Mouse (Mus musculus) regulatory T cell (primary cell): ENCODE data around the gene Smlr1.

ENCODE experiments used
- in situ Hi-C: fragments of 300-600 bp; cut with MboI, MseI; formaldehyde crosslinking; loops from one replicate; pipeline ENCODE4 v1.15.1; 2025; ENCODE audit warnings: high pct_unique_total_duplicates

Smlr1 gene

DNA sequence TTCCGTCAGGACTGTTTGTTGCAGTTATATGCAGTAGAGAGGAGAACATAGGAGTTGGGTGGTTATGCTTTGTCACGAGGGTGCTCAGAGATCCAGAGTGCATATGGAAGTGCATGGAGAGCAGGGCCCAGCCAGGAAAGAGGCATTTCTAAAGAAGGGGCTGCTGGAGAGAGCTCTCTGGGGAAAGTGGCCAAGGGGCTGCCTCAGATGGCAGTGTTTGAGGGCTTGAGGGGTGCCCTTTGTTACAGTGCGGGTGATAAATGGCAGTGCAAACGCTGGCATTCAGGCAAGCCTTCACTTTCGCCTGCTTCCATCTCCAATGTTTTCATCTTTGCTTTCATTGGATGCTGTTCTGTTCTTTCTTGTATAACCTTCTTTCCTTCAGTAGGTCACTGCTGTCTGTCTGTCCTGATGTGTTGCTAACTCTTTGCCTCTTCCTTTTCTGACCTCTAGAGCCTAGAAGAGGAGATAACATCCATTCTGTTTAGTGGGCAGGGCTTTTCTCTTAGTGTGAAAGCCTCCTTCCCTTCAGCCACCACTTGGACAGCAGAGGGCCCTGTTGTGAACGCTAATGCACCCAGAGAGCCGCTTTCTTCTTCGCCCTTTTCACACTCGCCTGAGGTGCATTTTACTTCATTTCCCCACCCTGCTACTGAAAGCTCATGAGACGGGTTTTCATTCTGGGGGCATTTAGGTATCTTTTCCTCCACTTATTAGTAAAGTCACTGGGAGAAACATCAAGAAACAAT lies 36.6 kb downstream of the Smlr1 start:
- in situ Hi-C loops, result no loop called here

DNA sequence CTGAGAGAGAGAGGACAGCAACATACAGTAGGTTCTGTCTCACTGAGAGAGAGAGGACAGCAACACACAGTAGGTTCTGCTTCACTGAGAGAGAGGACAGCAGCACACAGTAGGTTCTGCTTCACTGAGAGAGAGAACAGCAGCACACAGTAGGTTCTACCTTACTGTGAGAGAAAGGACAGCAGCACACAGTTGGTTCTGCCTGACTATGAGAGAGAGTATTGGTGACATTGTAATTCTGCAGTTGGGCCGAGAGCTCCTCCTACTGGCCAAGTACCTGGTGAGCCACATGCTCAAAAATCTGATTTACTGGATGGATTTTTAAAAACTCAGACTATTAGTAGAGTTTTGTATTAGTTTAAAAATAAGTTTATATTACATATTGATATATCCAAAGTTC lies 47.6 kb downstream of the Smlr1 start:
- in situ Hi-C loops, result no loop called here

DNA sequence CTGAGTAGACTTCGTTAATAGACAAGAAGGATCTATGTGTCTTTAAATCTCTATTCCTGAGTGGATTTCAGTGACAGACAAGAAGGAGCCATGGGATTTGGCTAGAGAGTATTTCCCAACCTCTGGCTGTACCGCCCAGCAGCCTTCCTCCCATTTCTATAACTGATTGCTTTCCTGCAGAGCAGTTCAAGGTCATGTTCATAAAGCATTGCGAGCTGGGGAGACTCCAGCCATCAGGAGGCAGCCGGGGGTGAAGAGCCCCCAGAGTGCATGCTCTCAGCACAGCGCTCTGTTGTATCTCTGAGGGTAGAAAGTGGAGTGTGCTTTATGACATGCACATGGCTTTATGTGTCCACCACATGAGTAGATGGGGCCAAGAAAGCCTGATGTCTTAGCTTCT lies 53.3 kb downstream of the Smlr1 start:
- in situ Hi-C loops, result no loop called here

DNA sequence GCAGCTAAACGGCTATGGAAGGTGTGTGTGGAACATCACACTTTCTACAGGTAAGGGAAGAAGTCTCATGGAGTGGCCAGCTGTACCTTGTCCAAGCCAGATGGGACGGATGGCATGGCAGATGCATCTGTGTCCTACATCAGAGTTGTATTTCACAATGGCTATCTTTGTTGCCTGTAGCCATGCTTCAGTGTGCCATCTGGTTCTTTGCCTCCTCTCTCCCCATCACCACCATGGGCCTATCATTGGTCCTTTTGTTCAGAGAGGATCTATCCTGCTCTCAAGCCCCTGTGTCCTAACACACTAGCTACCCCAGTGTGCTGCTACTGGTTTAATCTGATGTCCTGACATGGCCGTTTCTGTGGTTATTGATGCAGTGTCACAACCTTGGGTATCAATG lies 56.4 kb downstream of the Smlr1 start:
- in situ Hi-C loops, result no loop called here
